Mouse (Mus musculus): ENCODE measurements around the gene Podn. TPM values are rescaled to one million over a fixed set of nuclear protein-coding genes. Genes with fewer than 3 reads are reported as not detected.

Podn gene
- total RNA-seq, 2 experiments from 2014 or later = 7.2 to 12.6 TPM

GRCm38 (mm10) chr4:108045136-108046107, 50.8 kb downstream of the Podn start:
- DNase-seq = no peak

DNA sequence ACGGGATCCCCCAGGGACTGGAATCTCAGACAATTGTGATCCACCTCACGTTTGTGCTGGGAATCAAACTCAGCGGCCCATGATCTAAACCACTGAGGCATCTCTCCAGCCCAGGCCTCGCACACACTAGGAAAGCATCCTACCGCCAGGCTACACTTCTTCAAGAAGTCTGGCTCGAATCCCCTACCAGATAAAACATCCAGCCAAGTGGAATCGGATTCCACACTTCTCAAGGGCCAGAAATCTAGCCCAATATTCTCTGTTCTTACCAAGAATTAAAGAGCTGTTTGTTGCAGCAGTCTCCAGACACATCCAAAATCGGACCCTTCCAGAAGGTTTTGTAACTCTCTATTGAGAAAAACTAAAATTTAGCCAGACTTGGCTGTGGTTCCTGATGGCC, 59.2 kb downstream of the Podn start:
- DNase-seq = peak; percentile 46

- DNase-seq = no peak
Measured at GRCm38 (mm10) chr4:108033041-108033764, 63.0 kb downstream of the Podn start.

- DNase-seq = no peak
Measured at GRCm38 (mm10) chr4:108032352-108032849, 63.8 kb downstream of the Podn start.

GRCm38 (mm10) chr4:108031502-108032351, 64.5 kb downstream of the Podn start:
- peak; percentile 73 for DNase-seq

- no peak for DNase-seq
Measured at GRCm38 (mm10) chr4:108030888-108031501, 65.2 kb downstream of the Podn start.

GRCm38 (mm10) chr4:108026193-108026592, 70.1 kb downstream of the Podn start:
- no peak for DNase-seq

DNA sequence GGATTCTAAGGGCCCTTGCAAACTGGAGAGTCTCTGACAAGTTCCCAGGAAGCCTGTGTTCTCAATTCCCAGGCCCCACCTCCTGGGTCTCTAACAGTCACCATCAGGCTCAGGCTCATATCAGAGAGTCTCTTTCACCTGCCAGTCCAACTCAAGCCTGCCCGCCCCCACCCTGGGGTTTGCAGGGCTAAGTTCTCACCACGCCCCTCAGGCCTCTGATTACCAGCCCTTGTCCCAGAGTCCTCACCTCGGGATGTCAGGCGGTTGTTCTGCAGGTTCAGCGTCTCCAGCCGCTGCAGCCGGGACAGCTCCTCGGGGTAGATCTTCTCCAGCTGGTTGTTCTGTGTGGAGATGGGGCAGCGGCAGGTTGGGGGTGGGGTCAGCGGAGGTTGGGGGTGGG, 71.0 kb downstream of the Podn start:
- DNase-seq = no peak

DNA sequence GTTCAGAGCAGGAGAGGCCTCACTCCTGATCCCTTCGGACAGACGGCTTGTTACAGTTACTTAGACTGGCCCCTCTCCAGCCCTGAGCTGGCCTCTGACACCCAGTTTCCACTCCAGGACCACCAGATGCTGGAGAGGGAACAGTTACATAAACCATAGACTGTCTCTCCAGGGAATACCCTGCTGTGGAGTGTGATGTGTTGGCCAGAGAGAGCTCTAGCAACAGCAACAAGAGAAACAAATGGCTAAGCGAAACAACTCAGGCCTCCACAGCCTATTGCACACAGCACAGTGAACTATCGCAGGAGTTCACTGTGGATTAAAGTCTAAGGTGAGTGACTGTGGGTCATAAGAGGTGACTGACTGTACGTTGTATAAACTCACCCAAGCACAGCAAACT, 71.6 kb downstream of the Podn start:
- peak; percentile 78 for DNase-seq

DNA sequence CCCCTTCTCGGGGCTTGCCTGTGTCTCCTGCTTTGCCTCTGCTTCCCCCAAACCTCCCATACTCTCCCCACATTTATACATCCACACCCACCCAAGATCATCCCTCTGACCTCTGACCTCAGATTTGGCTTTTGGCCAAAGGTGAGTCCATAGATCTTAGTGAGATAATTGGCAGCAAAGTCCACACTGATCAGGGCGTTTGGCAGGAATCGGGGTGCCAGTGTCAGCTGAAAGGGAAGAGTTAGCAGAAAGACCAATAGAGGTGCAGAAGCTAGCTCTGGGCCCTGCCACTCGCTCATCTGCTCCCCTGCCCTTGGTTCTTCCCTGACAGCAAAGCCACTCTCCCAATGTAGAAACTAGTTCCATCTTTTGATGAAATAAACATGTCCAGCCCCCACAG, 73.1 kb downstream of the Podn start:
- no peak for DNase-seq

DNA sequence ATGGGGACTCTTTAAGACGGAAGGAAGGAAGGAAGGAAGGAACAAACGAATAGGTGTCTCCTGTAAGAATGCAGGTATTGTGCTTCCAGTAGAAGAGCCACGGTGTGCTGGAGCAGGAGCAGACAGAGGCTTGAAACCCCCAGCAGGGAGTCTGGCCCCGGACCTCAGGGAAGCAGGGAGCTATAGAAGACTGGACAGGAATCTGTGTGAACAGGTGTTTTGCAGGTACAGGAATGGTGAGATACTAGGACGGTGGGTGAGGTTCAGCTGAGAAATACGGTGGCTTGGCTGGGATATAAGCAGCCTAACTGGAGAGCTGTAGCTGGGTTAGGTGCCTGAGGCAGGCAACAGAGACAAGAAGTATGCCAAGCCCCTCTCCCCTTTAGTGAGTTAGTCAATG, 76.1 kb downstream of the Podn start:
- DNase-seq = no peak

DNA sequence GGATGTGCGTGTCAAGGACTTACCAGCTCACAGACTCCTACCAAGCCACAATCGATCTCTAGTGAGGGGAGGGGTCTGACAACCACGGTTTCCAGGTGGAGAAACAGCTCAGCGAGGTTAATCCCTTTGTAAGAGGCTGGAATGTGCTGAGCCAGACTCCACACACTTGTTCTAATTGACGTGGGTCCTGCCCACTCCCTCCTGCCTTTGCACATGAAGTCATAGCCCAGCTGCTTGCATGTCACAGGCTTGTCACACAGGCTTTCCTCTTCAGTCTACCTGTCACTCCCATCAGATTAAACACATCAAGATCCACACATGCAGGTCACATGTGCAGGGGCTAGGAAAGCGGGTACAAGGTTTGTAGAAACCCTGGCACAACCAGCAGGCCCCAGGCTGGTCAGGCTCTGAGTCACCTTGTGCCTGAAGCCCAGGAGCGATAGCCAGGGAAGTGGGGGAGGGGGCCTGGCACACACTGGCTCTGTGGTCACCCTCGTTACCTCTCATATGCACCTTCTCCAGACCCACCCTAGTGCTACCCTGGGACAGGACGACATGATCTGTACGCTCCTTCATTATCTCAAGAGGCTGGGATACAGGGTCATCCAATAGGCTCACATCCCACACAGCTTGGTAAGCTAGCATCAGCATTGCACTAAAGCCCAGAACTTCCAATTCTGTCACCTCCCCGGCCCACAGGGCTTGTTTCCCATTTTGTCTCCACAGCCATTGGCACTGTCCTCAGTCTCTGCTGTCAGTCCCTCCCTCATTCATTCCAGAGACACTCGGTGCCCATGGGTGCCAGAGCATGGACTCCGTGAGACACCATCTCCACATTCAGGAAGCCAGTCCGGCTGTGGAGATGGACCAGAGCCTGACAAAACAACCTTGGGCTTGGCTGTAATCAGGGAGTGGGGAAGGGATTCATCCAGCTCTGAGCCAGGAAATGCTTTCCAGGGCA, 77.0 kb downstream of the Podn start:
- no peak for DNase-seq

DNA sequence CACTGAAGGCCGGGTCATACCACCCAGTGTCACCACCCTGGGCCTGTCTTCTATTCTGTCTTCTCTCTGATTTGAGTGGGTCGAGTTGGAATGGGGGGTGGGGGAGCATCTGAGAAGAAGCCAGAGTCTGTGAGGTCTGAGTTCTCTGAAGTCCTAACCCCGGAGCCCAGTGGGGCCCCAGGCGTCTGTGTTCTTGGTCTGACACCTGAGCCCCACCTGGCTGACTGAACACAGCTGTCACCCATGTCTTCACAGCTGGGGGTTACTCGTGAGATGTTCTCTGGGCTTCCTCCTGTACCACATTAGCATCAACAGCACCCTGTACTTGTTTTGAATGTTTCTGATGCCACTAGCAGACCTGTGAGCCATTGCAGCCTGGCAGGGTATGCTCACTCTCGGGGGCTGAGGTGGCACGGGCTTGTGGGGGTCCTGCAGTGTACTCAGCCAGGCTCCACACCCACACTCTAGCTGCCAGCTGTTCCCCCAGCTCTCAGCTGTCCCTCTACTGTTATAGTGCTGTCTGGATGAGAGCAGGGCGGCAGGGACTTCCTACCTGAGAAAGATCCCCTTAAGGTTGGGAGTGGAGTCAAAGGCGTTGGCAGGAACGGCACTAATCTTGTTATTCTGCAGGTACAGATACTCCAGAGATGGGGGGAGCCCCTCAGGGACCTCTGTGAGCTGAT, 77.9 kb downstream of the Podn start:
- no peak for DNase-seq

DNA sequence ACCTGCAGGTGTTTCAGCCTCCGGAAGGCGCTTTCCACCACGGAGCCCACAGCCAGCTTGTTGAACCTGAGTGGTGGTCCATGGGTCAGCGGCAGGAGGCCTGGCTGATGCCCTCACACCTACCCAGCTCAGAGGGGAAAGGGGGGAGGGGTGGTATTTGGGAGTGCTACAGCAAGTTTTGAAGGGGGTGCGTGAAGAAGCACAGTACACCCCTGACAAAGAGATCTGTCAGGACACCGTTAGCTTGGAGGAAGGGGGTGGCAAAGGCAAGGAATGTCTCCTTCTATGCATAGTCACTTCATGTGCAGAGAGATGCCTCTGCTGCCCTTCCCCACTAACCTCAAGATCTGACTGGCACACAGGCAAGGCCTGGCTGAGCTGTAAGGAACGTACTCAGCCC, 78.4 kb downstream of the Podn start:
- DNase-seq = no peak

DNA sequence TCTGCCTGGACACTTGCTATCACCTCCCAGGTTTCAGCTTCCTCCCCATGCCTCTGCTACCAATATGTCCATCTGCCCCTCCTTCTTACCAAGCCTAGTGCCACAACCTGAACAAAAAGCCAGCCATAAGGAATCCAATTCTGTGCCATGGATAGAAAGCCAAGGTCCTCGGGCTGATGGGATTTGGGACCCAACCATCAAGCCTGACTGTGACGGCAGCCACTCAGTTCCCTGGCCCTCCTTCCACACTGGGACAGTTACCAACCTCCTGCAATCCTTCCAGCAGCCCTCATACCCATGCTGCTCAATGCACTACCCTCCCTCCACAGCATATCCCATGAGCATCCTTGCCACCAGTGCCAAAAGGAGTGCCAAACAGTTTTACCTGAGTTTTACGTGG, 79.9 kb downstream of the Podn start:
- no peak for DNase-seq

- peak; percentile 79 for DNase-seq
Measured at GRCm38 (mm10) chr4:108015067-108015765, 81.0 kb downstream of the Podn start.

DNA sequence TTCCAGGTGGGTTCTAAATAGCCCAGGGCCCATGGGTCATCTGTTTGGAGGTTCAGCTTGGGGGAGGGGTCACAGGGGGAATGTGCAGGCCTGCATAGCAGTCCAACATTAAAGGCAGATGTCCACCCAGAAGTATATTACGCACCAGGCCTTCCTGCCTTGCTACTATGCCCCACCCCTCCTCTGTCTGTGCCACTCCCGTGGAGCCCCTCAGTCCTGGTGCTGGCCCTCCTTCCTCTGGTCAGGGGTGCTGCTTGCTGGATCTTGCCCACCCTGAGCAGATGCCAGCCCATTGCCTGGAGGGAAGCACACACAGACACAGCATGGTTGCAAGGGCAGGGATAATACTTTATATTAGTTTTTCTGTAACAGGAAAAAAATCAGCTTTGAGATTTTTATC, 81.8 kb downstream of the Podn start:
- no peak for DNase-seq

GRCm38 (mm10) chr4:108008541-108008940, 87.7 kb downstream of the Podn start:
- DNase-seq = no peak

DNA sequence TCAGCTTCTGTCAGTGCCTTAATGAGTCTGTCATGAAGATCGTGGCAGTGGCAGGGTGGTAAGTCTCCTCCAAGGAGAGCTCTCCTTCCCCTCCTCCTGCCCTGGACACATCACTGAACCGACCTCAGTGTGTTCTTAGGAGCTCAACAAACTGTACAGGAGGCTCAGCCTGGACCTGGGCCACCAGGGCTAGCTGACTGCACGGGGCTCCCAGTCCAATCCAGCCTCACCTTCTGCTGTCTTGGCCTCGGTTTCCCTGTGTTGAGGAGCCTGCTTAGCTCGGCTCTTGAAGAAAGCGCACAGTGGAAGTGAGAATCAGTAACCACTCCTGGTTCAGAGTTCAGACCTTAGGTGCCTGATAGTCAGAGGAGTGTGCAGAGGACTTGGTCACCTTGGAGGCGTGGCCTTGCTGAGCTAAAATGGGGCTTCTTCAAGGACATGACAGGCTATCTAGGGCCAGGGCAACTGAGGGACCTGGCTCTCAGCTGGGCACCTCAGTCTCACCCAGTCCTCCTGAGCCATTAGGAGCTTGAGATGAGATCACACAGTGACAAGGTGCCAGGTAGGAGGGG, 88.6 kb downstream of the Podn start:
- no peak for DNase-seq

All from gastrocnemius, postnatal 25 days (tissue).